Mouse (Mus musculus) left cerebral cortex, postnatal 4 days (tissue): ENCODE data around the gene Entpd8. TPM values are rescaled to one million over a fixed set of nuclear protein-coding genes. Genes with fewer than 3 reads are reported as not detected.

Source experiments
- DNase-seq: peaks from one replicate; pipeline ENCODE4 v3.0.0-alpha.2; 2022
- intact Hi-C: fragments of 180-260 bp; cut with DNase I; formaldehyde crosslinking; loops from one replicate; pipeline ENCODE4 v1.15.1; 2025
- total RNA-seq, 2 experiments: library from RNA; stranded (reverse); gene quantifications; 2 replicates each; pipeline ENCODE4 v1.2.3; 2021

Gene Entpd8
- not detected for total RNA-seq

DNA sequence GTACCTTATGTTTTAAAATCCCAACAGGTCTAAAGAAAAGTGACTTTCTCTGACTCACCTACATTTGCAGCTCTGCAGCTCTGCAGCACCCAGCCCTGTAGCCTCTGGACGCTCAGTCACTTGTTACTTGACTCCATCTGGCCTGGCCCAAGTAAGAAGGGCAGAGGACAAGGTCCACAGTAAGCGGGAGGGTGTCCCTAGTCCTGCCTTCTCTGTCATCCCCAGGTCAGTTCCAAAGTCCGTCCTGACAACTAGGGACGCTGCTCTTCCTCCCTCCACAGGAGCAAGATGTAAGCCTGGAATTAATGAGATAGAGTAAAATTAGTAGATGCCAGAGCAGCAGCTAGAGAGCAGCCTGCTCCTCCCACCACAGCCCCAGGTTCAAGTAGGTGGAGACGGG is at the start of gene Entpd8:
Entpd8 (plus strand) TSS at position 229 of the 400 bp plus-strand sequence.
- intact Hi-C loops = no loop called here
- DNase-seq = no peak

DNA sequence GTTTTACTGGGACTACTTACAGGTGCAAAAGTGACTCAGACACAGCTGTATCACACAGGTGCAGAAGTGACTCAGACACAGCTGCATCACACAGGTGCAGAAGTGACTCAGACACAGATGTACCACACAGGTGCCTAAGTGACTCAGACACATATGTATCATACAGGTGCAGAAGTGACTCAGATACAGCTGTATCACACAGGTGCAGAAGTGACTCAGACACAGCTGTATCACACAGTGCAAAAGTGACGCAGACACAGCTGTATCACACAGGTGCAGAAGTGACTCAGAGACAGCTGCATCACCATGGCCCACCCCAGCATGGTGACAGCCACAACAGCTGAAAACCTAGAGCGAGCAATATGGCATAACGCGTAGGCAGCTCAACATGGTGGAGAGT is 45.1 kb upstream of the Entpd8 start:
- DNase-seq = no peak
- intact Hi-C loops = no loop called here

DNA sequence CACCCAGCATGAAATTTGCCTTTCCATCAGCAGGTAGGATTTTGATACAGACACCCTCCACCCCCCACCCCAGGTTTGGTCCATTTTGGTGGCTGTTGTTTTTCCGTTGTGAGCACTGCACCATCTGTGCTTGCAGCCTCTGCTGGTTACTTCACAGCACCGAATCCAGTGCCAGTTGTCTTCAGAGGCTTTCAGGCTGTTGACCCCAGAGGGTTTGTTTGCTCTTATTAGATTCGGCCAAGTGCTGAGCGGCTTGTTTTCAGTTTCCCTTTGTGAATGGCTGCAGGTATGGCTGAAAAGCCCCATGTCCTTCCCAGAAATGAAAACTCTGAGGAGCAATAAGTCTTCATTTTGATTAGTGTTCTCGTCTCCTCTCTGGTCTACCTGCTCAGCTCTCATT is 40.0 kb upstream of the Entpd8 start:
- no peak for DNase-seq
- intact Hi-C loops = no loop called here

DNA sequence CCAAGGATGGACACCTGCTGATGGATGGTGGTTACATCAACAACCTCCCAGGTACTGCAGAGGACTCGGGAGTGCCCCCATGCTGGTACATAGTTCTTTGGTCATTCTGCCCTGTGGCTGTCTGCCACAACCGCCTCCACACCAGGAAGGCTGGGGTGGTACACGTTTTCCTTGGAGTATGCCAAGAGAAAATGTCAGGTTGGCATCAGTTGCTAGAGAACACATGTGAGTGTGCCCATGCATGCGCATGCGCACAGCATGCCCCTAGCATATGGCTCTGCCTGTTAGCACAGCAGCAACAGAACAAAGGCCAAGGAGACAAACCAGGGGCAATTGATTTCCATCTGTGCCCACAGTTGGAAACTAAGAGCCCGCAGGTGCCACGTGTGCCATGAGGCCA is 29.2 kb upstream of the Entpd8 start:
- intact Hi-C loops = no loop called here

DNA sequence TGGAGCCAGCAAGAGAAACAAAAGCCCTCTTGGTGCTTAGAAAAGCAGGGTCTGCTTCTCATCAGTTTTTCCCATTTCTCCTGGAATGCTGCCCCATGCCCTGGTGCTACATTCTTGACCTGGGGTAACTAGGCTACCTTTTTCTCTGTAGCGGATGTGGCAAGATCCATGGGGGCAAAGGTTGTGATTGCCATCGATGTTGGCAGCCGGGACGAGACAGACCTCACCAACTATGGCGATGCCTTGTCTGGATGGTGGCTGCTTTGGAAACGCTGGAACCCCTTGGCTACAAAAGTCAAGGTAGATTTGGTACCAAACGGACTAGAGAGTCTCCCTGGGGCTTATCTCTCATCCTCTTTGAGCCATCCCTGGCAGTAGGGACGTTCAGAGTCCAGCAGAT is 28.7 kb upstream of the Entpd8 start:
- intact Hi-C loops = no loop called here
- DNase-seq = no peak

More for the DNA sequence above, 29.2 kb upstream of the Entpd8 start:
- peak; percentile 80 for DNase-seq

DNA sequence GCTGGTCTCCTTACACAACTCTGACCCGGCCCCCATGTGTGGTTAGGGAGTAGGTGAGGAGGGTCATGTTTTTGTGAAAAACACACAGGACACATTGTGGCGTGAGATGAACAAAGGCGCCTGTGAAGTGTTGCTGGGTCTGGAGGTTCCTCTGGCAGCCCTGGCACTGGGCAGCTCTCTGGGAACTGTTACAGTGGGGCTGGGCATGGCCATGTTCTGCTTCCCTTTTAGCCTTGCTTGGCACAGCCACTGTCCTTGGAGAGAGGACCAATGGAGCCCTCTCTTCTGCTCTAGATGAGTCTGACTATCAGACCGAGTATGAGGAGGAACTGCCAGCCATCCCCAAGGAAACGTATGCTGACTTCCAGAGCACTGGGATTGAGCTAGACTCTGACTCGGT is 27.0 kb upstream of the Entpd8 start:
- no peak for DNase-seq
- intact Hi-C loops = no loop called here

DNA sequence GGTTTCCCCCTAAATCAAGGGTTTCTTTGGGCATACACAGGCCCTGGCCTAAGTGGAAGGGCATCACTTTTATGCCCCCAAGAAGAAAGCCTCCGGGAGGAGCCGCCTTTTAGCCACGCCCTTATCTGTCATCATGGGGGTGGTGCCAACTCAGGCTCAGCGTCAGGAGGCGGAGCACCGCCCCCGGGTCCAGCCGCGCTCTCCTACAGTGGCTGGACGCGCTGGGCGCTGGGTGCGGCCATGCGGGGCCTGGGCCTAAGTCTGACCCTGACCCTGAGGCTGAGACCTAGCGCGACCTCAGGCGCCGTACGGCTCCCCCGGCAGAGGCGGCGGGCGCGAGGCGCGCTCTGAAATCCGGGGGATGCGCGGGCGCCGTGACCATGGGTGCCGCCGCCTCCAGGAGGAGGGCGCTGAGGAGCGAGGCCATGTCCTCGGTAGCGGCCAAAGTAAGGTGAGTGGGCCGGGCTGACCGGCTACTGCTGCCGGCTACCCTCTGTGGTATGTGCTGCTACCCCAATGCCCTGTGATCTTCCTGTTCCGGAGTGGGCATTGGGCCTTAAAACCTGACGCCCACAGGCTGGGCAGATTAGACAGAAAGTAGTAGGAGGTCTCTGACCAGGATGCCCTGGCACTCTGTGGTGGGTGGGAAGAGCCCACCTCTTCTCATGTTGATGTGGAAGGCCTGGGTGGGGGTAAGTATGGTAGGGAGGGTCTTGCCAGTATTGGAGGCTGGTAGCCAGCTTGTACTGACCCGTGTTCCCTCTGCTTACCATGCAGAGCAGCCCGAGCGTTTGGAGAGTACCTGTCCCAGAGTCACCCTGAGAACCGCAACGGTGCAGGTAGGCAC is 25.7 kb upstream of the Entpd8 start, which contains the start of gene Nsmf:
Nsmf (plus strand) TSS at position 135 of the 847 bp plus-strand sequence.
- intact Hi-C loops = no loop called here
- peak; percentile 85 for DNase-seq

DNA sequence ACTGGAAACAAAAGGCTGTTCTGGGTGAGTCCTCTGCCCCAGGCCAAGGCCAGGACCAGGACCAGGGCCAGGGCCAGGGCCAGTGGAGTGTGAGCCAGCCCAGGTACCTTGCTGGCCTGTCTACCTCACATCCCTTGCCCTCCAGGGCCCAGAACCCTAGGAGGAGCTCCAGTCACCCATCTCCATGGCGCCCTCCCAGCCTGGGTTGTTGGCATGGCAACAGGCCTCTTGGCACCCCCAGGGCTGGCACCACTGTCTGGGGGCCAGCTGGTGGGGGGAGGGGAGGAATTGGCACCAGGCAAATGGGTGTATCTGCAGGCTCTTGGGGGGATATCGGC is 25.1 kb upstream of the Entpd8 start:
- DNase-seq = peak; percentile 88
- intact Hi-C loops = no loop called here

DNA sequence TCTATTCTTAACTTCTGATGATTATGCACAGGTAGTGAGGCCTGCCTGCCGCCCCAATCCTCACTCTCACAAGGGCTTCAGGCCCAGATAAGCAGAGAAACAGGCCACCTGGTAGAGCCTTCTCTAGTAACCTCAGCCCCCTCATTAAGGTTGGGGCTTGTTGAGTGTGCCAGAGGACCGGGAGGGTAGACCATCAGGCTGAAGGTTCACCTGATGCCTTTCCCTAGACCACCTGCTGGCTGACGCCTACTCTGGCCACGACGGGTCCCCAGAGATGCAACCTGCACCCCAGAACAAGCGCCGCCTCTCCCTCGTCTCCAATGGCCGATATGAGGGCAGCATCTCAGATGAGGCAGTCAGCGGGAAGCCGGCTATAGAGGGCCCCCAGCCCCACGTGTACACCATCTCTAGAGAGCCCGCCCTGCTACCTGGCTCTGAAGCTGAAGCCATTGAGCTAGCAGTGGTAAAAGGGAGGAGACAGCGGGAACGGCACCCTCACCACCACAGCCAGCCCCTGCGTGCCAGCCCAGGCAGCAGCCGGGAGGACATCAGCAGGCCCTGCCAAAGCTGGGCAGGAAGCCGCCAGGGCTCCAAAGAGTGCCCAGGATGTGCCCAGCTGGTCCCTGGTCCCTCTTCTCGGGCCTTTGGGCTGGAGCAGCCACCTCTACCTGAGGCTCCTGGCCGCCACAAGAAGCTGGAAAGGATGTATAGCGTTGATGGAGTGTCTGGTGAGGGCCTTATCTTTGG is 24.5 kb upstream of the Entpd8 start:
- DNase-seq = peak; percentile 61
- intact Hi-C loops = no loop called here

DNA sequence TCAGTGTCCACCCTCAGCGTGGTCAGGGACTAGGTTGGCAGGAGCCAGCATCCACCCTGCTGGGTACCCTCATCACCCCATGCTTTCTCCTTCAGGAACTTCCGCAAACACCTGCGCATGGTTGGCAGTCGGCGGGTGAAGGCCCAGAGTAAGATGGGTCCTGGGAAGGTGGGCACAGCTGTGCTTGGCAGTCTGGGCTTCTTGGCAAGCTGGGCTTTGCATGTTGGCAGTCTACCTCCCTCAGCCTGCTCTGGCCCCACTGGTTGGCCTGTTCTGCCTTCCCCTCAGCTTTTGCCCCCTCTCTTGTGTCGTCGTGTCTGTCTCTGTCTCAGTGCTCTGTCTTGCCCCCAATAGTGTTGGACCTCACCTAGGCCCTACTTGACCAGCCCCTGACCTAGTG is 21.2 kb upstream of the Entpd8 start:
- DNase-seq = peak; percentile 52
- intact Hi-C loops = no loop called here

DNA sequence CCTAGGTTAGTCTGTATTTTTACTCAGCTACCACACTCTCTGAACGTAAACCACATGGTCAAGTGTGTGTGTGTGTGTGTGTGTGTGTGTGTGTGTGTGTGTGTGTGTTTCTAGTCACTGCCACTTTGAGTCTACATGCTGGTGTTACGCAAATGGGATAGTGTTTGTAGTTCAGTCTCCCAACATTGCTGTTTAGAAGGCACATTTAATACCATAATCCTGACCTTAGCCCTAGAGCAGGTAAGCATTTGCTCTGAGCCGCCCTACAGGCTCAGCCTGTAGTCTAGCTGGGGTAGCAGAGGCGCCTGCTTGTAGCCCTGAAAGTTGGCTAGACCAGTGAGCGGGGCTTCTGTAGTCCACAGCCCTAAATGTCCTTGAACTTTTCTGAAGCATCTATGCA is 16.6 kb upstream of the Entpd8 start:
- intact Hi-C loops = no loop called here
- DNase-seq = no peak

DNA sequence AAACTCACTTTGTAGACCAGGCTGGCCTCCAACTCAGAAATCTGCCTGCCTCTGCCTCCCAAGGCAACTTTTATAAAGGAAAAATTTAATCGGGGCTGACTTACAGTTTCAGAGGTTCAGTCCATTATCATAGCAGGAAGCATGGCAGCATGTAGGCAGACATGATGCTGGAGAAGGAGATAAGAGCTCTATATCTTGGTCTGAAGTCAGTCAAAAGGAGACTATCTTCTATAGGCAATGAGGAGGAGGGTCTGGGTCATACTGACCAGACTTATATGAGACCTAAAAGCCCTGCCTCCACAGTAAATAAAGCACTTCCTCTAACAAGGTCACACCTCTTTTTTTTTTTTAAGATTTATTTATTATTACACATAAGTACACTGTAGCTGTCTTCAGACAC is 15.8 kb upstream of the Entpd8 start:
- intact Hi-C loops = no loop called here
- DNase-seq = no peak

DNA sequence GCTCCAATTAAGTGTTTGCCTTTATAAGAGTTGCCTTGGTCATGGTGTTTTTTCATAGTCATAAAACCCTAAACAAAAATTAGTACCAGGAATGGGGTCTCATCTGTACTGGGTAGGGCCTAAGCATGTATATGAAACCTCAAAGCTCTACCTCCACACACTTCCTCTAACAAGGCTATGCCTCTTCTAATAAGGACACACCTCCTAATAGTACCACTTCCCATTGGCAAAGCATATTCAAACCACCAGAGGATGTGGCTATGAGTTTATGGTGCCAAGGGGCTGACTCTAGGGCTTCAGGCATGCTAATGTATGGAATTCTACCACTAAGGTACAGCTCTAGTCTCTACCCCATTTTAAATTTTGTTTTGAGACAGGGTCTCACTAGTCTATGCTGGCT is 14.6 kb upstream of the Entpd8 start:
- no peak for DNase-seq
- intact Hi-C loops = no loop called here

DNA sequence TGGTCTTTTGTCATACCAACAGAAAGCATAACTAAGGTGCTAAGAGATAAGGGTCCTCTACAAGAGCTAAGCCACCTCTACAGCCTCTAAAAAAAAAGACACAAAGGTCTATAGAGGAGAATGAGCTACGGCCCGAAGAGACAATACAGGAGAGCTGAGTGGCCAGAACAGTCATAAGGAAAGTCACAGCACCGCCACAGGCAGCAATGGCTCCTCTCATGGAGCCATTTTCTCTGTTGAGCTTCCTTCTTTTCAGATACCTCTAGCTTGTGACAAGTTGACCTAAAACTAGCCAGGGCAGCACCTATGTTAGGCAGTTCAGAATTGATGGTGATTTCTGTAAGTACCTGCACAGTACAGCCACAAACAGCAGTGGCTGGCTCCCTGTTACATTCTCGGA is 13.6 kb upstream of the Entpd8 start:
- intact Hi-C loops = no loop called here

DNA sequence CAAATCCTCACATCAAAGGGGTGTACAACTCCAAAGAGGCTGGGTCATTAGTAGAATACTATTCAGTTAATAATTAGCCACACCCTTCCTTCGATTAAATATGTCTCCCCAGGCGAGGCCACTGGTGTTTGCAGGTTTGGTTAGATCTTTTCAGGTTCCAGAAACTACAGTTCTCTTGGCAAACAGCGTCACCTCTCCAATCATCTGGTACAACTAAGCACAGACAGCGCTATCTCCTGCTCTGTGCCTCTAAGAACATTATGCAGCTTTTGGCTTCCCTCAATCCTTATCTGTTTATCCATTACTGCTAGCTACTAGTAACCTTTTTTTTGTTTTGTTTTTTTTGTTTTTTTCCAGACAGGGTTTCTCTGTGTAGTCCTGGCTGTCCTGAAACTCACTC is 10.6 kb upstream of the Entpd8 start:
- no peak for DNase-seq
- intact Hi-C loops = no loop called here

More for the DNA sequence above, 13.6 kb upstream of the Entpd8 start:
- no peak for DNase-seq

DNA sequence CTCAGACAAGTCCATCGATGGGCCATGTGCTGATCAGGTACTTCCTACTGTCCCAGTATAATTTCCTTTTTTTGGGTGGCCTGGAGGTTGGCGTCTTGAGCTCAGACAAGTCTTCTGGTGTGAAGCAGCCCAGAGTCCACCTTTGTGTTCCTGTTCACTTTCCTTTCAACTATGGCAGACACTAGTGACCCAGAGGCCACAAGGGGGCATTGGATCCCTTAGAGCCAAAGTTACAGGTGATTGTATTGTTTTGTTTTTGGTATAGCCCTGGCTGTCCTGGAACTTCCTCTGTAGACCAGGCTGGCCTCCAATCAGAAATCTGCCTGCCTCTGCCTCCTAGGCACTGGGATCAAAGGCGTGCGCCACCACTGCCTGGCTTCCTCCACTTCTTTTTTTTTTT is 7.7 kb upstream of the Entpd8 start:
- intact Hi-C loops = no loop called here

DNA sequence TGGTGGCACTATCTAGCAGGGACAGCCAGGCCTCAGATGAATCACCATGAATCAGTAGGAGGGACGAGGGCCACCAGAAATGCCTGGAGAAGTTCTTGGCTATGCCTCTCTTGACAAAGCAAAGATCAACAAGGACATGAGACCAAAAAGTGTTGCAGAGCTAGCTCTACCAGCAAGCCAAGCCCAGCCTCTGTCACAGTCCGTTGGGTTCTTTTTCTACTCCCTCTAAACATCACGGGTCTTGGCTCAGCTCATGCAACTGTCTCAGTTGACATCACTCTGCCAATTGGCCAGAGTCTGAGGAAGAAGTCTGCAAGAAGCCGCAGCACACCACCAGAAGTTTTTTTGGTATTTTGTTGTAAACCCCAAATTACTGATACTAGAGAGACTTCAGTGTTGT is 4.6 kb upstream of the Entpd8 start:
- intact Hi-C loops = no loop called here
- no peak for DNase-seq

More for the DNA sequence above, 7.7 kb upstream of the Entpd8 start:
- DNase-seq = no peak

DNA sequence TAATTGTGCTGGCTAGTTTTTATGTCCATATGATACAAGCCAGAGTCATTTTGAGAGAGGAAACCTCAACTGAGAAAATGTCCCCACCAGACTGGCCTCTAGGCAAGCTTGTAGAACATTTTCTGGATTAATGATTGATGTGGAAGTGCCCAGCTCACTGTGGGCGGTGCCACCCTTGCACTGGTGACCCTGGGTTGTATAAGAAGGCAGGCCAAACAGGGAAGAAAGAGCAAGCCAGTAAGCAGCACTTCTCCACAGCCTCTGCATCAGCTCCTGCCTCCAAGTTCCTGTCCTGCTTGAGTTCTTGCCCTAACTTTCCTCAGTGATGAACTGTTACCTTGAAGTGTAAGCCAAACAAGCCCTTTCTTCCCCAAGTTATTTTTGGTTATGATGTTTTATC is 1.1 kb upstream of the Entpd8 start:
- no peak for DNase-seq
- intact Hi-C loops = no loop called here

DNA sequence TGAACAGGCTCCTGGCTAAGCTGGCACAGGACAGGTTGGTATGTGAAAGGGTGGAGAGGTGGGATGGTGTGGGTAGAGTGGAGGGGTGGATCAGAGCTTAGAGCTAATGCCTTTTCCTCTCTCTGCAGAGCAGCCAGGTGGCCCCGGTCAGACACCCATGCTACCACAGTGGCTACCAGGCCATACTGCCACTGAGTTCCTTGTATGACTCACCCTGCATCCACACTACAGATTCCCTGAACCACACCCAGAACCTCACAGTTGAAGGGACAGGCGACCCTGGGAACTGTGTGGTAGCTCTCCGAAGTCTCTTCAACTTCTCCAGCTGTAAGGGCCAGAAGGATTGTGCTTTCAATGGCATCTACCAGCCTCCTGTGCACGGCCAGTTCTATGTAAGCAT is 3.6 kb downstream of the Entpd8 start:
- intact Hi-C loops = no loop called here
- no peak for DNase-seq

DNA sequence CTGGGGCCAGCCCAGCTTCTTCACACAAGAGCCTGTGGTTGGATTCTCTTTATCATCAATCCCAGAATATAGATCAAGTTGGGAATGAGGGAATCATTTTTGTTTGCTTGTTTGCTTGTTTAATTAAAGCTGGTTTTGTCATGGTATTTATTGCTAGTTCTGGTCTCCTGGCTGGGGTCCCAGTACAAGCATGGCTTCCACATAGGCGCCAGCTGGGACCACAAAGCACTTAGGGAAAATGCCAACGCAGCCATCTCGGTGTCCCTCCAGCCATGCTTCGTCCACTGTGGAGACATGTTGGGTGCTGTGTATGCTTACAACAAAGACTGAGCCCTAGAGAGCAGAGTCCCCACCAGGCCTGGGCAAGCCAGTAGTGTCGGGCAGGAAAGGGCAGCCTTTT is 5.5 kb downstream of the Entpd8 start:
- intact Hi-C loops = no loop called here
- DNase-seq = peak; percentile 34

DNA sequence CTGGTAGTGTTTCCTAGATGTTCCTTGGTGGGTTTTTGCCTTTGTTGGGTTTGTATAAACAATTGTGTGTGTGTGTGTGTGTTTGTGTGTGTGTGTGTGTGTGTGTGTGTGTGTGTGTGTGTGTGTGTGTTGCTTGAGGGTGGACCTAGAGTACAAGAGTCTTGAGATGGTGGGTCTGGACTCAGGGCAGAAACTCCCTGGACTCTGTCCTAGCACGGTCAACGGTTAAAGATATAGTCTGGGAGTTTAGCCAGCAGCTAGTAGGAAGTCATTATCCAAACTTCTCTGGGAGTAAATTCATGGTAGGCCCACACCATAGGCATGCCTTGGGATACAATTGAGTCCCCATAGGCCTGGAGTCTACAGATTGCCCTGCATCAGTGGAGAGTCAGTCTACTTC is 7.7 kb downstream of the Entpd8 start:
- intact Hi-C loops = no loop called here
- no peak for DNase-seq

DNA sequence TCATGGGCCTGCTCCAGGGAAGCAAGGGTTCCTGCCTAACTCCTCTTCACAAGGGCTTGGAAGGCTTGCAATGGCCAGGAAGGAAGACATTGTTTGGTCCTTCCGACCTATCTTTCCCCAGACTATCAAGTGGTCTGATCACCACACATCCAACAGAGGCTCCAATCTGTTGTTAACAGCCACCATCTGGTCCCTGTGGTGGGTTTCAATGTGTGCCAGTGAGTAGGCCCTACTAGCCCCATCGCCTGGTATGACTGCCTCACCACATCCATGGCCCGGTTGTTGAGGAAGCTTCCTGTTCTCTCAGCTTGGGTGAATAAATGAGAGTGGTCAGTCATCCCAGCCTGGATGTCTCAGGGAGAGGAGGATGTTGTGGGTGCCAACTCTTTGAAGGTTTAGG is 8.5 kb downstream of the Entpd8 start:
- intact Hi-C loops = no loop called here
- DNase-seq = peak; percentile 26
